Mouse (Mus musculus): ENCODE results near the gene Apoc3. TPM values are rescaled to one million over a fixed set of nuclear protein-coding genes. Genes with fewer than 3 reads are reported as not detected.

Apoc3 gene
- total and polyA plus RNA-seq, 3 experiments = not detected

DNA sequence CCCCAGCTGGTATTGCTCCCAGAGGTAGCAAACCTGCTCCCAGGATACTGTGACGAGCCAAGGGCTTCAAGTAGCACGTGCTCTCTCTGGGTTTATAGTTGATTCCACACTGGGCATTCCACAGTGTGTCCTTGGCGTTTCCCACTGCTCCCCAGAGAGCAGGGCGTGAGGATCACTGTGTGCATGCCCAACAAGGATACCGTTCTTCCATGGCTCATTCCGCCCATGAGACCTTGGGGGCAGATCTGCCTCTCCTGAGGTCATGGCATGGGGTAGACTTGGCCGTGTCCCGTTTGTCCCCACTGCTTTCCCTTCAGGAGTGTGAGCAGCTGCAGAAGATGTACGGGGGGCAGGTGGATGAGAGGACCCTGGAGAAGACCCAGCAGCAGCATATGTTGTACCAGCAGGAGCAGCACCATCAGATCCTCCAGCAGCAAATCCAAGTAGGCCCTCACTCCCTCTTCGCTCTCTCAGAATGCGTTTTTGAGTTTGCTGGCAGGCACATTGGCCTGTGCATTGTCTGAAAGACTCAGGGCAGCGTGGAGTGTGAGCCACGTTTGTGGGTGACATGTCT, 26.9 kb downstream of the Apoc3 start:
- H3K4me3 ChIP-seq (replicated peaks in 1 of 3; ENCODE audit: low read depth in 2 of 3, low read length in 2 of 3, poor library complexity in 1 of 3) = no peak overlapping the region
- no peak overlapping the region for H3K9ac ChIP-seq (ENCODE audit: insufficient read depth, low read depth)
- no peak for DNase-seq (ENCODE audit: extremely low read depth)
- dilution Hi-C loops (cut with MboI; ENCODE audit: extremely low pct_ligation_motif_present, extremely low pct_unique_long_range_greater_than_20kb, low sequenced_read_pairs) = no loop called here
- TF ChIP-seq MEF2A (IDR thresholded peaks at IDR 0.05; ENCODE audit: borderline replicate concordance, low read depth, low read length) (no peak), BHLHE40 (IDR thresholded peaks at IDR 0.05; ENCODE audit: low read depth, low read length) (no peak), CTCF (conservative IDR thresholded peaks at IDR 0.05 in 1 of 2, IDR thresholded peaks at IDR 0.05 in 1 of 2; ENCODE audit: low read depth in 2 of 2, low read length in 2 of 2) (no peak), MAX (IDR thresholded peaks at IDR 0.05; ENCODE audit: low read length) (no peak), ZC3H11A (IDR thresholded peaks at IDR 0.05; ENCODE audit: low read depth, low read length) (no peak), EP300 (IDR thresholded peaks at IDR 0.05; ENCODE audit: low read length) (no peak), RCOR1 (conservative IDR thresholded peaks at IDR 0.05; ENCODE audit: low read depth, low read length) (no peak)
- H3K9me3 ChIP-seq (replicated peaks; ENCODE audit: low read length) = no peaks in the 10 kb centered on the region
- H3K36me3 ChIP-seq (replicated peaks in 1 of 2; ENCODE audit: control insufficient read depth in 1 of 2, insufficient read depth in 1 of 2, low read length in 1 of 2) = peaks cover 83 to 97% of the 10 kb centered on the region in 2 experiments
- no peaks in the 10 kb centered on the region for H3K79me2 ChIP-seq (replicated peaks; ENCODE audit: control insufficient read depth, extremely low read depth, insufficient read depth, poor library complexity, severe bottlenecking)
- in situ Hi-C loops (cut with MboI; ENCODE audit: low pct_ligation_motif_present, low pct_unique_long_range_greater_than_20kb, low sequenced_read_pairs) = no loop called here
- H3K4me2 ChIP-seq (ENCODE audit: insufficient read depth, low read depth, poor library complexity, severe bottlenecking) = no peak overlapping the region
- no peaks in the 10 kb centered on the region for H3K27me3 ChIP-seq (replicated peaks)
- H3K4me1 ChIP-seq (ENCODE audit: control insufficient read depth in 1 of 2, insufficient read depth in 2 of 2) = no peaks in the 10 kb centered on the region
- H3K27ac ChIP-seq (ENCODE audit: insufficient read depth, low read depth) = no peak overlapping the region

DNA sequence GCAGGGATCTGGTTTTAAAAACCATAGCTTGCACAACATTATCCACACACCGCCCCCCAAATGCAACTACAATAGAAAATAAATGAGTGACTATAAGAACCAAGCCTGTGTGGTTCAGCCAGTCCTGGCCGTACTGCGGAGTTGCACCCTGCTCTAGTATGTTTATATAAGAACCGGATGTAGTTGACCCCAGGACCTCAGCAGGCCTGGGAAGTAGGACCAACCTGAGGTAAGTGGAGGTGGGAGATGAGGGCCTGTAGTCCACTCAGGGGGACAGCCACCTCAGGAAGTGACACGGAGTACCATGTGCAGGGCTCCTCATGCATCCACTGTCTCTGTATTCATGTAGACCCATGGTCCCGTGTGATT, 28.0 kb downstream of the Apoc3 start:
- Histone ChIP-seq H3K36me3 (replicated peaks in 1 of 2; ENCODE audit: control insufficient read depth in 1 of 2, insufficient read depth in 1 of 2, low read length in 1 of 2) (peaks cover 77 to 97% of the 10 kb centered on the region in 2 experiments), H3K9me3 (replicated peaks; ENCODE audit: low read length) (no peaks in the 10 kb centered on the region), H3K4me2 (ENCODE audit: insufficient read depth, low read depth, poor library complexity, severe bottlenecking) (no peak overlapping the region), H3K79me2 (replicated peaks; ENCODE audit: control insufficient read depth, extremely low read depth, insufficient read depth, poor library complexity, severe bottlenecking) (no peaks in the 10 kb centered on the region), H3K9ac (ENCODE audit: insufficient read depth, low read depth) (no peak overlapping the region), H3K27ac (ENCODE audit: insufficient read depth, low read depth) (no peak overlapping the region), H3K27me3 (replicated peaks) (no peaks in the 10 kb centered on the region), H3K4me1 (ENCODE audit: control insufficient read depth in 1 of 2, insufficient read depth in 2 of 2) (no peaks in the 10 kb centered on the region), H3K4me3 (replicated peaks in 1 of 3; ENCODE audit: low read depth in 2 of 3, low read length in 2 of 3, poor library complexity in 1 of 3) (no peak overlapping the region)
- TF ChIP-seq CHD2 (IDR thresholded peaks at IDR 0.05; ENCODE audit: low read length) (no peak), POLR2AphosphoS2 (IDR thresholded peaks at IDR 0.05; ENCODE audit: low read depth, low read length) (no peak), GABPA (IDR thresholded peaks at IDR 0.05; ENCODE audit: insufficient replicate concordance, low read depth, low read length) (no peak), TCF12 (IDR thresholded peaks at IDR 0.05; ENCODE audit: low read depth, low read length) (no peak), HCFC1 (IDR thresholded peaks at IDR 0.05; ENCODE audit: low read depth, low read length) (no peak), USF2 (conservative IDR thresholded peaks at IDR 0.05; ENCODE audit: low read depth, low read length) (no peak), NRF1 (IDR thresholded peaks at IDR 0.05; ENCODE audit: low read depth, low read length) (no peak), CTCF (conservative IDR thresholded peaks at IDR 0.05 in 1 of 2, IDR thresholded peaks at IDR 0.05 in 1 of 2; ENCODE audit: low read depth in 2 of 2, low read length in 2 of 2) (no peak), JUND (conservative IDR thresholded peaks at IDR 0.05; ENCODE audit: low read depth, low read length) (no peak), TBP (conservative IDR thresholded peaks at IDR 0.05; ENCODE audit: low read depth, low read length) (no peak), ZC3H11A (IDR thresholded peaks at IDR 0.05; ENCODE audit: low read depth, low read length) (no peak), ETS1 (conservative IDR thresholded peaks at IDR 0.05; ENCODE audit: low read depth, low read length) (no peak), MXI1 (IDR thresholded peaks at IDR 0.05; ENCODE audit: low read depth, low read length) (no peak), ZNF384 (IDR thresholded peaks at IDR 0.05; ENCODE audit: low read depth, low read length) (no peak)
- DNase-seq (ENCODE audit: extremely low read depth) = no peak
- in situ Hi-C loops (cut with MboI; ENCODE audit: low pct_ligation_motif_present, low pct_unique_long_range_greater_than_20kb, low sequenced_read_pairs) = no loop called here
- dilution Hi-C loops (cut with MboI; ENCODE audit: extremely low pct_ligation_motif_present, extremely low pct_unique_long_range_greater_than_20kb, low sequenced_read_pairs) = no loop called here

Data from CH12.LX (cell line).